Mouse (Mus musculus): ENCODE results near the gene Gpx3. TPM values are rescaled to one million over a fixed set of nuclear protein-coding genes. Genes with fewer than 3 reads are reported as not detected.

The Gpx3 gene
- polyA plus RNA-seq, 1 experiment from 2014 or later, result 43.5 TPM

- Histone ChIP-seq H3K4me2 (replicated peaks) (no peak overlapping the region), H3K36me3 (peaks cover 45% of the 10 kb centered on the region), H3K9me3 (no peaks in the 10 kb centered on the region), H3K27me3 (no peaks in the 10 kb centered on the region), H3K27ac (no peak overlapping the region), H3K4me3 (no peak overlapping the region), H3K4me1 (peaks cover 8% of the 10 kb centered on the region; the same call in 1 of the 2 replicates), H3K9ac (no peak overlapping the region)
- WGBS, result 59% methylated on average over 5 of the region's 5 CpGs
- no peak for ATAC-seq (ENCODE audit: insufficient number of reproducible peaks, insufficient read depth, low FRiP score, low TSS enrichment)
Measured at GRCm38 (mm10) chr11:54931405-54932093, 29.3 kb downstream of the Gpx3 start.

- peaks cover 41% of the 10 kb centered on the region for H3K36me3 ChIP-seq
- H3K9ac ChIP-seq, result no peak overlapping the region
- H3K4me3 ChIP-seq, result no peak overlapping the region
- 91% methylated on average over 6 of the region's 6 CpGs for WGBS
- no peaks in the 10 kb centered on the region for H3K27me3 ChIP-seq
- H3K4me2 ChIP-seq (replicated peaks), result no peak overlapping the region
- H3K27ac ChIP-seq, result no peak overlapping the region
- no peaks in the 10 kb centered on the region for H3K9me3 ChIP-seq
- ATAC-seq (ENCODE audit: insufficient number of reproducible peaks, insufficient read depth, low FRiP score, low TSS enrichment), result no peak
- peaks cover 8% of the 10 kb centered on the region; the same call in 1 of the 2 replicates for H3K4me1 ChIP-seq
Measured at GRCm38 (mm10) chr11:54932540-54932939, 30.3 kb downstream of the Gpx3 start.

- Histone ChIP-seq H3K4me2 (replicated peaks) (no peak overlapping the region), H3K4me3 (no peak overlapping the region), H3K4me1 (peaks cover 8% of the 10 kb centered on the region; the same call in 1 of the 2 replicates), H3K27ac (no peak overlapping the region), H3K9ac (no peak overlapping the region), H3K27me3 (no peaks in the 10 kb centered on the region), H3K36me3 (peaks cover 33% of the 10 kb centered on the region), H3K9me3 (no peaks in the 10 kb centered on the region)
- 90% methylated on average over 7 of the region's 7 CpGs for WGBS
- no peak for ATAC-seq (ENCODE audit: insufficient number of reproducible peaks, insufficient read depth, low FRiP score, low TSS enrichment)
Measured at GRCm38 (mm10) chr11:54934198-54934597, 31.9 kb downstream of the Gpx3 start.

GRCm38 (mm10) chr11:54936035-54936770, 34.0 kb downstream of the Gpx3 start:
- Histone ChIP-seq H3K4me2 (replicated peaks) (no peak overlapping the region), H3K9ac (no peak overlapping the region), H3K36me3 (peaks cover 19% of the 10 kb centered on the region), H3K4me1 (peaks cover 8% of the 10 kb centered on the region; the same call in 1 of the 2 replicates), H3K27ac (no peak overlapping the region), H3K9me3 (no peaks in the 10 kb centered on the region), H3K27me3 (no peaks in the 10 kb centered on the region), H3K4me3 (no peak overlapping the region)
- no peak for ATAC-seq (ENCODE audit: insufficient number of reproducible peaks, insufficient read depth, low FRiP score, low TSS enrichment)
- 45% methylated on average over 12 of the region's 12 CpGs for WGBS

- no peaks in the 10 kb centered on the region for H3K9me3 ChIP-seq
- H3K4me3 ChIP-seq, result no peak overlapping the region
- ATAC-seq (ENCODE audit: insufficient number of reproducible peaks, insufficient read depth, low FRiP score, low TSS enrichment), result no peak
- no peak overlapping the region for H3K27ac ChIP-seq
- peaks cover 19% of the 10 kb centered on the region for H3K36me3 ChIP-seq
- H3K27me3 ChIP-seq, result no peaks in the 10 kb centered on the region
- 97% methylated on average over 3 of the region's 3 CpGs for WGBS
- H3K4me2 ChIP-seq (replicated peaks), result no peak overlapping the region
- H3K4me1 ChIP-seq, result peaks cover 8% of the 10 kb centered on the region; the same call in 1 of the 2 replicates
- H3K9ac ChIP-seq, result no peak overlapping the region
Measured at GRCm38 (mm10) chr11:54936771-54937140, 34.5 kb downstream of the Gpx3 start.

GRCm38 (mm10) chr11:54939501-54939900, 37.2 kb downstream of the Gpx3 start:
- no peak overlapping the region for H3K4me2 ChIP-seq (replicated peaks)
- H3K36me3 ChIP-seq, result peaks cover 14% of the 10 kb centered on the region
- H3K4me3 ChIP-seq, result no peak overlapping the region
- 87% methylated on average over 8 of the region's 8 CpGs for WGBS
- no peak overlapping the region for H3K27ac ChIP-seq
- H3K9ac ChIP-seq, result no peak overlapping the region
- no peaks in the 10 kb centered on the region for H3K27me3 ChIP-seq
- no peaks in the 10 kb centered on the region for H3K9me3 ChIP-seq
- H3K4me1 ChIP-seq, result peaks cover 8% of the 10 kb centered on the region; the same call in 1 of the 2 replicates
- ATAC-seq (ENCODE audit: insufficient number of reproducible peaks, insufficient read depth, low FRiP score, low TSS enrichment), result no peak

GRCm38 (mm10) chr11:54940056-54940455, 37.8 kb downstream of the Gpx3 start:
- H3K36me3 ChIP-seq, result peaks cover 14% of the 10 kb centered on the region
- no peaks in the 10 kb centered on the region for H3K27me3 ChIP-seq
- H3K27ac ChIP-seq, result no peak overlapping the region
- no peak overlapping the region for H3K4me2 ChIP-seq (replicated peaks)
- no peak overlapping the region for H3K9ac ChIP-seq
- 80% methylated on average over 7 of the region's 7 CpGs for WGBS
- no peaks in the 10 kb centered on the region for H3K9me3 ChIP-seq
- no peak for ATAC-seq (ENCODE audit: insufficient number of reproducible peaks, insufficient read depth, low FRiP score, low TSS enrichment)
- no peak overlapping the region for H3K4me3 ChIP-seq
- peaks cover 8% of the 10 kb centered on the region; the same call in 1 of the 2 replicates for H3K4me1 ChIP-seq

- Histone ChIP-seq H3K9me3 (no peaks in the 10 kb centered on the region), H3K36me3 (no peaks in the 10 kb centered on the region), H3K9ac (no peak overlapping the region), H3K4me2 (replicated peaks) (no peak overlapping the region), H3K27ac (no peak overlapping the region), H3K27me3 (no peaks in the 10 kb centered on the region), H3K4me1 (no peaks in the 10 kb centered on the region), H3K4me3 (no peak overlapping the region)
- ATAC-seq (ENCODE audit: insufficient number of reproducible peaks, insufficient read depth, low FRiP score, low TSS enrichment), result no peak
- WGBS, result 80% methylated on average over 3 of the region's 3 CpGs
Measured at GRCm38 (mm10) chr11:54944702-54945101, 42.4 kb downstream of the Gpx3 start.

GRCm38 (mm10) chr11:54949717-54950116, 47.5 kb downstream of the Gpx3 start:
- H3K36me3 ChIP-seq, result no peaks in the 10 kb centered on the region
- no peak for ATAC-seq (ENCODE audit: insufficient number of reproducible peaks, insufficient read depth, low FRiP score, low TSS enrichment)
- no peak overlapping the region for H3K4me2 ChIP-seq (replicated peaks)
- WGBS, result 80% methylated on average over 1 of the region's 1 CpGs
- no peak overlapping the region for H3K9ac ChIP-seq
- H3K4me1 ChIP-seq, result 0 out of 2 replicates have a peak, but pooled peaks cover 5% of the 10 kb centered on the region
- H3K4me3 ChIP-seq, result no peak overlapping the region
- no peak overlapping the region for H3K27ac ChIP-seq
- H3K27me3 ChIP-seq, result no peaks in the 10 kb centered on the region
- H3K9me3 ChIP-seq, result no peaks in the 10 kb centered on the region

- 73% methylated on average over 6 of the region's 6 CpGs for WGBS
- H3K27me3 ChIP-seq, result no peaks in the 10 kb centered on the region
- H3K9ac ChIP-seq, result no peak overlapping the region
- ATAC-seq (ENCODE audit: insufficient number of reproducible peaks, insufficient read depth, low FRiP score, low TSS enrichment), result no peak
- no peak overlapping the region for H3K27ac ChIP-seq
- H3K4me2 ChIP-seq (replicated peaks), result no peak overlapping the region
- no peaks in the 10 kb centered on the region for H3K36me3 ChIP-seq
- 0 out of 2 replicates have a peak, but pooled peaks cover 8% of the 10 kb centered on the region for H3K4me1 ChIP-seq
- H3K4me3 ChIP-seq, result no peak overlapping the region
- H3K9me3 ChIP-seq, result no peaks in the 10 kb centered on the region
Measured at GRCm38 (mm10) chr11:54950684-54951083, 48.4 kb downstream of the Gpx3 start.

GRCm38 (mm10) chr11:54952651-54953050, 50.4 kb downstream of the Gpx3 start:
- H3K36me3 ChIP-seq, result no peaks in the 10 kb centered on the region
- no peak overlapping the region for H3K4me2 ChIP-seq (replicated peaks)
- no peak overlapping the region for H3K4me3 ChIP-seq
- WGBS, result 73% methylated on average over 6 of the region's 6 CpGs
- H3K4me1 ChIP-seq, result 0 out of 2 replicates have a peak, but pooled peaks cover 8% of the 10 kb centered on the region
- no peaks in the 10 kb centered on the region for H3K27me3 ChIP-seq
- H3K9me3 ChIP-seq, result no peaks in the 10 kb centered on the region
- ATAC-seq (ENCODE audit: insufficient number of reproducible peaks, insufficient read depth, low FRiP score, low TSS enrichment), result no peak
- H3K27ac ChIP-seq, result no peak overlapping the region
- H3K9ac ChIP-seq, result no peak overlapping the region

GRCm38 (mm10) chr11:54953993-54954446, 51.8 kb downstream of the Gpx3 start:
- Histone ChIP-seq H3K27ac (no peak overlapping the region), H3K36me3 (no peaks in the 10 kb centered on the region), H3K27me3 (no peaks in the 10 kb centered on the region), H3K9me3 (no peaks in the 10 kb centered on the region), H3K4me2 (replicated peaks) (0 out of 2 replicates have a peak overlapping the region, but pooled peaks have one; percentile 9), H3K4me1 (0 out of 2 replicates have a peak, but pooled peaks cover 8% of the 10 kb centered on the region), H3K4me3 (no peak overlapping the region), H3K9ac (no peak overlapping the region)
- no peak for ATAC-seq (ENCODE audit: insufficient number of reproducible peaks, insufficient read depth, low FRiP score, low TSS enrichment)
- WGBS, result 54% methylated on average over 9 of the region's 9 CpGs

Measured in embryonic facial prominence, embryonic 12.5 days (tissue).